Mouse (Mus musculus) CH12.LX (cell line): ENCODE results near the gene Hist1h2bn. TPM values are rescaled to one million over a fixed set of nuclear protein-coding genes. Genes with fewer than 3 reads are reported as not detected.
"Not testable (repeated sequence)": the region's sequence is repeated elsewhere in the genome, so short reads cannot be mapped to it uniquely, and the experiment has no call there.

Experiments
- DNase-seq: peaks from one replicate; pipeline ENCODE4 v3.0.0-alpha.2; 2013; ENCODE audit errors: extremely low read depth
- H3K27ac ChIP-seq: 2 replicates; pipeline ENCODE4 v1.5.1; 2012; ENCODE audit warnings: low read depth, mild to moderate bottlenecking, control low read depth, moderate library complexity; ENCODE audit not compliant: insufficient read depth
- H3K27me3 ChIP-seq: replicated peaks from 2 replicates; pipeline ENCODE3; 2012; ENCODE audit warnings: inconsistent platforms
- H3K36me3 ChIP-seq, 2 experiments: replicated peaks in 1 of 2; 2 replicates each; pipeline versions ENCODE3 to v1.6.1; 2012; ENCODE audit warnings: inconsistent platforms in 1 of 2, low read length in 1 of 2, mild to moderate bottlenecking in 1 of 2, mixed read lengths in 1 of 2, moderate library complexity in 1 of 2; ENCODE audit not compliant: control insufficient read depth in 1 of 2, insufficient read depth in 1 of 2
- H3K4me1 ChIP-seq, 2 experiments: 2 replicates each; pipeline ENCODE4 v1.6.1; 2012; ENCODE audit warnings: inconsistent platforms in 1 of 2, moderate library complexity in 1 of 2; ENCODE audit not compliant: insufficient read depth in 2 of 2, control insufficient read depth in 1 of 2
- H3K4me2 ChIP-seq: 2 replicates; pipeline ENCODE4 v1.6.1; 2012; ENCODE audit warnings: low read depth, mild to moderate bottlenecking, control low read depth; ENCODE audit not compliant: poor library complexity, insufficient read depth, severe bottlenecking
- H3K4me3 ChIP-seq, 3 experiments: fragments of 150-350 bp in 1 of 3; sonication (generic) in 1 of 3; replicated peaks in 1 of 3; 2 replicates each; pipeline versions ENCODE3 to v1.5.1; 2011 to 2012; ENCODE audit warnings: low read depth in 2 of 3, low read length in 2 of 3, mild to moderate bottlenecking in 2 of 3, moderate library complexity in 2 of 3, control low read depth in 1 of 3, improper control_type of control experiment in 1 of 3, inconsistent platforms in 1 of 3, mixed read lengths in 1 of 3; ENCODE audit not compliant: poor library complexity in 1 of 3
- H3K79me2 ChIP-seq: replicated peaks from 2 replicates; pipeline ENCODE4 v1.6.1; 2012; ENCODE audit warnings: mild to moderate bottlenecking, moderate library complexity; ENCODE audit not compliant: control insufficient read depth, poor library complexity, insufficient read depth, severe bottlenecking; ENCODE audit errors: extremely low read depth
- H3K9ac ChIP-seq: 2 replicates; pipeline ENCODE4 v1.6.1; 2012; ENCODE audit warnings: low read depth, mild to moderate bottlenecking, control low read depth, moderate library complexity; ENCODE audit not compliant: insufficient read depth
- H3K9me3 ChIP-seq: replicated peaks from 2 replicates; pipeline ENCODE3; 2012; ENCODE audit warnings: low read length, inconsistent platforms, mixed read lengths
- CHD1 ChIP-seq: IDR thresholded peaks from 2 replicates; pipeline ENCODE4 v1.6.1; 2012; ENCODE audit warnings: low read depth, low read length, improper control_type of control experiment, inconsistent platforms
- CHD2 ChIP-seq: IDR thresholded peaks from 2 replicates; pipeline ENCODE4 v1.6.1; 2011; ENCODE audit warnings: low read length, improper control_type of control experiment
- E2F4 ChIP-seq: IDR thresholded peaks from 2 replicates; pipeline ENCODE4 v1.6.1; 2011; ENCODE audit warnings: low read depth, low read length, improper control_type of control experiment; ENCODE audit not compliant: insufficient replicate concordance
- ELF1 ChIP-seq: IDR thresholded peaks from 2 replicates; pipeline ENCODE4 v1.6.1; 2014; ENCODE audit warnings: low read depth, mild to moderate bottlenecking, inconsistent platforms, low read length, improper control_type of control experiment
- ETS1 ChIP-seq: conservative IDR thresholded peaks from 2 replicates; pipeline ENCODE4 v1.6.1; 2012; ENCODE audit warnings: low read depth, mild to moderate bottlenecking, inconsistent platforms, low read length, improper control_type of control experiment, moderate library complexity
- GABPA ChIP-seq: IDR thresholded peaks from 2 replicates; pipeline ENCODE4 v1.6.1; 2012; ENCODE audit warnings: low read depth, low read length, improper control_type of control experiment, inconsistent platforms; ENCODE audit not compliant: insufficient replicate concordance
- HCFC1 ChIP-seq: IDR thresholded peaks from 2 replicates; pipeline ENCODE4 v1.6.1; 2012; ENCODE audit warnings: low read depth, mild to moderate bottlenecking, inconsistent platforms, low read length, improper control_type of control experiment
- JUN ChIP-seq: IDR thresholded peaks from 2 replicates; pipeline ENCODE4 v1.6.1; 2011; ENCODE audit warnings: low read depth, mild to moderate bottlenecking, low read length, improper control_type of control experiment, moderate library complexity; ENCODE audit not compliant: insufficient read depth
- JUND ChIP-seq: conservative IDR thresholded peaks from 2 replicates; pipeline ENCODE4 v1.6.1; 2011; ENCODE audit warnings: low read depth, low read length, improper control_type of control experiment
- MEF2A ChIP-seq: IDR thresholded peaks from 2 replicates; pipeline ENCODE4 v1.6.1; 2014; ENCODE audit warnings: low read depth, mild to moderate bottlenecking, inconsistent platforms, low read length, improper control_type of control experiment, borderline replicate concordance
- MYC ChIP-seq: IDR thresholded peaks from 2 replicates; pipeline ENCODE4 v1.6.1; 2011; ENCODE audit warnings: low read depth, mild to moderate bottlenecking, improper control_type of control experiment, low read length
- NELFE ChIP-seq: IDR thresholded peaks from 2 replicates; pipeline ENCODE4 v1.6.1; 2011; ENCODE audit warnings: low read depth, low read length, improper control_type of control experiment
- NRF1 ChIP-seq: IDR thresholded peaks from 2 replicates; pipeline ENCODE4 v1.6.1; 2014; ENCODE audit warnings: low read depth, mild to moderate bottlenecking, inconsistent platforms, low read length, improper control_type of control experiment, moderate library complexity
- PAX5 ChIP-seq: IDR thresholded peaks from 2 replicates; pipeline ENCODE4 v1.6.1; 2012; ENCODE audit warnings: low read length, inconsistent platforms, mixed read lengths
- POLR2A ChIP-seq: IDR thresholded peaks from 2 replicates; pipeline ENCODE4 v1.6.1; 2011; ENCODE audit warnings: low read depth, mild to moderate bottlenecking, improper control_type of control experiment, low read length
- POLR2AphosphoS2 ChIP-seq: IDR thresholded peaks from 2 replicates; pipeline ENCODE4 v1.6.1; 2011; ENCODE audit warnings: low read depth, low read length, improper control_type of control experiment
- RCOR1 ChIP-seq: conservative IDR thresholded peaks from 2 replicates; pipeline ENCODE4 v1.6.1; 2012; ENCODE audit warnings: low read depth, mild to moderate bottlenecking, inconsistent platforms, low read length, improper control_type of control experiment
- SIN3A ChIP-seq: IDR thresholded peaks from 2 replicates; pipeline ENCODE4 v1.6.1; 2012; ENCODE audit warnings: low read length, improper control_type of control experiment, inconsistent platforms
- TBP ChIP-seq: conservative IDR thresholded peaks from 2 replicates; pipeline ENCODE4 v1.6.1; 2011; ENCODE audit warnings: low read depth, low read length, improper control_type of control experiment
- TCF12 ChIP-seq: IDR thresholded peaks from 2 replicates; pipeline ENCODE4 v1.6.1; 2014; ENCODE audit warnings: low read depth, mild to moderate bottlenecking, inconsistent platforms, low read length, improper control_type of control experiment
- UBTF ChIP-seq: IDR thresholded peaks from 2 replicates; pipeline ENCODE4 v1.6.1; 2012; ENCODE audit warnings: low read depth, mild to moderate bottlenecking, inconsistent platforms, low read length, improper control_type of control experiment, moderate library complexity
- ZMIZ1 ChIP-seq: IDR thresholded peaks from 2 replicates; pipeline ENCODE4 v1.6.1; 2012; ENCODE audit warnings: low read depth, mild to moderate bottlenecking, inconsistent platforms, low read length, improper control_type of control experiment
- dilution Hi-C: fragments of 300-500 bp; cut with MboI; formaldehyde crosslinking; loops from 2 replicates; pipeline ENCODE4 v1.14.3; 2020; ENCODE audit warnings: low sequenced_read_pairs; ENCODE audit not compliant: extremely low pct_unique_long_range_greater_than_20kb, extremely low pct_ligation_motif_present
- in situ Hi-C: fragments of 300-500 bp; cut with MboI; formaldehyde crosslinking; loops from 3 replicates; pipeline ENCODE4 v1.14.3; 2019; ENCODE audit warnings: low sequenced_read_pairs, low pct_ligation_motif_present, low pct_unique_long_range_greater_than_20kb, mixed read lengths
- polyA plus RNA-seq: library from polyadenylated mRNA; unstranded; fragments of >175 nt; gene quantifications from 2 replicates; pipeline ENCODE4 v1.2.1, GENCODE M21; 2012; ENCODE audit warnings: low read depth; ENCODE audit not compliant: insufficient read length
- total RNA-seq, 2 experiments: library from RNA; depleted of rRNA; stranded (reverse); fragments of 300-350 nt in 1 of 2; fragments of >200 nt in 1 of 2; gene quantifications; 2 replicates each; pipeline ENCODE4 v1.2.3; 2012 to 2014

Gene Hist1h2bn
- total and polyA plus RNA-seq, 3 experiments: 2.6 to 1,563 (median 24.0) TPM

GRCm38 (mm10) chr13:21717397-21718357 is 36.2 kb upstream of the Hist1h2bn start, which contains the start of gene Hist1h3h:
TSS of gene Hist1h3h (plus strand) at chr13:21717659.
- in situ Hi-C loops: loop anchor here (25.0 kb wide), 2 partner anchors 220 to 330 kb away; partner anchors contain the start of gene Zfp184
- H3K36me3 ChIP-seq, H3K79me2 ChIP-seq, H3K27me3 ChIP-seq, dilution Hi-C loops, H3K9me3 ChIP-seq: not testable (repeated sequence)
- peak; percentile 94 for DNase-seq
- H3K9ac ChIP-seq: peak within 1 kb of the TSS; percentile 82
- H3K4me3 ChIP-seq: peak within 1 kb of the TSS; percentile 35 to 59 (median 50)
- H3K27ac ChIP-seq: peak within 1 kb of the TSS; percentile 95
- peaks cover 2 to 34% of the 10 kb centered on the region in 2 experiments; a peak in 2 of 4 replicates for H3K4me1 ChIP-seq
- peak within 1 kb of the TSS; percentile 77 for H3K4me2 ChIP-seq
- TF ChIP-seq TCF12 (peak; percentile 74), UBTF (peak; percentile 79), CHD1 (0 out of 2 replicates have a peak, but pooled peaks have one; percentile 39), POLR2A (peak; percentile 91; the same call in 1 of the 2 replicates), RCOR1 (0 out of 2 replicates have a peak, but pooled peaks have one; percentile 3), TBP (peak; percentile 98), NELFE (peak; percentile 98), POLR2AphosphoS2 (peak; percentile 99), SIN3A (peak; percentile 35; the same call in 1 of the 2 replicates), ZMIZ1 (peak; percentile 99), E2F4 (0 out of 2 replicates have a peak, but pooled peaks have one; percentile 74), ELF1 (0 out of 2 replicates have a peak, but pooled peaks have one; percentile 32), HCFC1 (peak; percentile 45), CHD2 (peak; percentile 71)

- TF ChIP-seq TBP: no peak
- peak; percentile 98 for TF ChIP-seq POLR2AphosphoS2
- TF ChIP-seq PAX5: no peak
- peak; percentile 32; the same call in 1 of the 2 replicates for TF ChIP-seq CHD1
- peak; percentile 9; the same call in 1 of the 2 replicates for TF ChIP-seq CHD2
- TF ChIP-seq POLR2A: peak; percentile 78
- peak; percentile 57; the same call in 1 of the 2 replicates for TF ChIP-seq MYC
- no peak for TF ChIP-seq JUN
- 0 out of 2 replicates have a peak, but pooled peaks have one; percentile 15 for TF ChIP-seq SIN3A
- no peak for TF ChIP-seq UBTF
- TF ChIP-seq JUND: 0 out of 2 replicates have a peak, but pooled peaks have one; percentile 5
- no peak for TF ChIP-seq GABPA
- TF ChIP-seq MEF2A: no peak
- no peak for TF ChIP-seq ETS1
- no peak; the same call in 1 of the 2 replicates for TF ChIP-seq HCFC1
- peak; percentile 61; the same call in 1 of the 2 replicates for TF ChIP-seq NELFE
- TF ChIP-seq RCOR1: peak; percentile 39; the same call in 1 of the 2 replicates
- no peak for TF ChIP-seq NRF1
- Histone ChIP-seq H3K9me3 (no peaks in the 10 kb centered on the region), H3K27me3 (no peaks in the 10 kb centered on the region), H3K36me3 (no peaks in the 10 kb centered on the region), H3K27ac (peak overlapping the region; percentile 88), H3K4me3 (peak overlapping the region; percentile 32 to 48 (median 45)), H3K4me2 (peak overlapping the region; percentile 77), H3K79me2 (no peaks in the 10 kb centered on the region), H3K4me1 (peaks cover 2 to 37% of the 10 kb centered on the region in 2 experiments; a peak in 2 of 4 replicates), H3K9ac (peak overlapping the region; percentile 73)
- in situ Hi-C loops: loop anchor here (25.0 kb wide), 2 partner anchors 219 to 331 kb away; partner anchors contain the start of gene Zfp184
- peak; percentile 60 for DNase-seq
- dilution Hi-C loops: no loop called here
Observed at GRCm38 (mm10) chr13:21718381-21719080, 35.4 kb upstream of the Hist1h2bn start.
